Mouse (Mus musculus) spleen, postnatal 10 days (tissue): Measurements from ENCODE around the gene Rgs6.

Experiments used
- DNase-seq, 2 experiments: peaks; one replicate each; pipeline ENCODE4 v3.0.0; 2021 to 2022; ENCODE audit warnings: low spot score in 2 of 2

The Rgs6 gene

DNA sequence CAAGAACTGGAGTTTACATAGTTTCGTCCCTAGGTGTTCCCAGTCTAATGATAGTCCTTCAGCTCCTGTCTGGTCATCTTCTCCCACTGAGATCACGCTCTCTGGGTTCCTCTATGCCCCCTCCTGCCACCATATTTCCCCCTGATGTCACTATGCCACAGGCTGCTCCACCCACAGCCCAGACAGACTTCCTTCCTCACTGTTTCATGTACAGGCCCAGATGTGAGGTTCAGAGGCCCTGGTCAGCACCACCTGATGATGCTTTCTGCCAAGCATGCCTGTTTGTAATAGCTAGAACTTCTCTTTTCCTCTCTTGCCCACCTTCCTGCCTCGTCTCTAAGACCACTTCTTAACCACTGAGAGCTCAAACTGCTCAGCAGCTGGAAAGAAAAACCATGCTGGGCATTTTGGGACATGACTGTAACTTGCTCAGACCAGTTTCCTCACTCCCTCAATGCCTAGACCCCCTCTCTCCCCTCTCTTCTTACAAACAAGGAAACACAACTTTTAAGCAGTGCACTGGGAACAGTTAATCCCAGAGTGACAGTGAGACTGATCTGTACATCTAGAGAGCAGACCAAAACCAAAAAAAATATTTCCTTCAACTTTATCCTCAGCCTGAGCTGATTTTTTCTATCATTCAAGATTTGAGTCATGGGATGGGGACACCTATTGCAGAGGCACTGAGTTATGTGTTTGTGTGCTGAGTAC lies 446.9 kb downstream of the Rgs6 start:
- DNase-seq, result no peak

GRCm38 (mm10) chr12:83037798-83038560 lies 449.9 kb downstream of the Rgs6 start:
- no peak for DNase-seq

DNA sequence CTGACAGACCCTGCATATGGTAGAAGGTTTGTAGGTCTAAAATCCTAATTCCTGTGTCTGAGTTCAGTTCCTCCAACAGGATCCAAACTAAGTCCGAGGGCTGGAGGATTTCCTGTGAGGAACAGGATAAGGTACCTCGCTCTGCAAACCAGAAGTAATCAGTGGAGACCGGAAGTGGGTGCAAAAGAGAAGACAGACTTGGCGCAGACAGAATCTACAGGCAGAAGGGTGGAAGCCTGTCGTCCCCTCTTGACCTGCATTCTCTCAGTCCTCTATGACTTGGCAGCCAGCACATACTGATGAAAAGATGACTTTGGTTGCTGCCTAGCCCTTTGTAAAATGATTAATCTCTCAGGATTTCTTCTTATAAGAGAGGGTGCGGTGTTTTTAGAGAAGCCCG lies 450.7 kb downstream of the Rgs6 start:
- DNase-seq, result no peak

- DNase-seq, result no peak
Measured at GRCm38 (mm10) chr12:83039859-83040258, 451.8 kb downstream of the Rgs6 start.

DNA sequence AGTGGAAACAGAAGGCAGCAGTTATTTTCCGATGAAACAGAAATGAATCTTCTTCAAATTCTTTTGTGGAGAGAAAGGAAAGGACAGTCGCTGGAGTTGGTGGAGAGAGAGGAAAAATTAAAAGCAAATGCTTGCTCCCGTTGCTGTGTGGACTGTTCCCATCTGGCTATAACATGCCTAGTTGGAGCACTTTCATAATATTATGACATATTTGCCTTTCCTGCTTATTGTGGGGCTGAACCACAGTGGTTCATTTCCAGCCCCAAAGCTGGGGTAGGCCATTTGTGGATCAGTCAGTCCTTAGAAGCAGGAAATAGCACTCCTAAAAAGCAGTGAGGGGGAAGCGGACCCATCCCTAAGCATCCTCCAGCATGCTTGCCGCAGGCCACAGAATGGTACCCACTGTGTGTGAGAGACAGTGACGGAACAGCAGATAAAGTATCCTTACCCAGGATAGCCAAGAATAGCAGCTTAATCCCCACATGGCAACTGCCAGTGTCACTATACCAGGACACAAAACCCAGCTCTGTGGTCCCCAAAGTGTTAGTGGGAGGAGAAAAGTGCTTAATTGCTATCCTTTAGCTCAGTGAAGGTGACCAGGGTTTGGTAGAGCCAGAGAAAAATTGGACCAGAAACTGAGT lies 456.0 kb downstream of the Rgs6 start:
- no peak for DNase-seq

GRCm38 (mm10) chr12:83044621-83044990 lies 456.5 kb downstream of the Rgs6 start:
- DNase-seq, result no peak

DNA sequence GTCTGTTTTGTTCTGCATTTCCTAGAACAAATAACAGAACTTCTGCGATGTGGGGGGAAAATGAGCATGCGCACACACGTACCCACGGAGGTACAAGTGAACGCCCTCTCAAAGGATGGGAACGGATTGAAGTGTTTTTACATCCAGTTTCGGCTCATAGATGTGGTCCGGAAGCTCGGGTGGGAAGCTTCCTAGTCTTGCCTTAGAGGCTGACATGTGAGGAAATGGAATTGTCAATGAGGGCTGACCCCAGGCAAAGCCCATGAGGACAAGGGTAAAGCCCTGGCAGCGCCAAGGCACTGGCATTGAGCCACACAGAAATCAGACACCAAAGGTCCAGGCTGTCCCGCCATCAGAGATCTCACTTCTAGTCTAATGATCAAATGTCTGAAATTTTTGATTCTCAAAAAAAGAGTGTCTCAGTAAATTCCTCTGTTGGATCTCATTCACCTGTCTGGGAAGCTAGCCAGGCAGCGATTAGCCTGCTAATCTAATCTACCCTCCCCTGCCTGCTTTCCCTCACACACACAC lies 457.0 kb downstream of the Rgs6 start:
- no peak for DNase-seq

GRCm38 (mm10) chr12:83046734-83047133 lies 458.6 kb downstream of the Rgs6 start:
- no peak for DNase-seq

- DNase-seq, result no peak
Measured at GRCm38 (mm10) chr12:83047710-83048109, 459.6 kb downstream of the Rgs6 start.

DNA sequence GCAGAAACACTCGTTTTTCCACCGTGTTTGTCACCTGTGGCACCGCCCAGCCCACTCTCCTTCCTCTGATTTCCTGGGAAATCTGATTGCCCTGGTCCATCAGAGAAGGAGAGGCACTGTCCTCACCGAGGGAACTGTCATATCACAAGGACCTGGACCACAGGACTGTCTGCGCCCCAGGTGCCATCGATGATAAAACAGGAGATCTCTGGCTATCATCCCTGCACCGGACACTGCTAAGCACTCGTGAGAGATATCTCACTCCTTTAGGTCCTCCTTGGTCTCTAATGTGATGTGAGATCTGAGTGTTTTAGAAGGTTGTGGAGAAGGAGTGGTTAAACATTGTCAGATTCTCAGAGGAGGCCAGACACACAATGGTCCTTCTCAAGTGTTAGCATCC lies 462.4 kb downstream of the Rgs6 start:
- no peak for DNase-seq

DNA sequence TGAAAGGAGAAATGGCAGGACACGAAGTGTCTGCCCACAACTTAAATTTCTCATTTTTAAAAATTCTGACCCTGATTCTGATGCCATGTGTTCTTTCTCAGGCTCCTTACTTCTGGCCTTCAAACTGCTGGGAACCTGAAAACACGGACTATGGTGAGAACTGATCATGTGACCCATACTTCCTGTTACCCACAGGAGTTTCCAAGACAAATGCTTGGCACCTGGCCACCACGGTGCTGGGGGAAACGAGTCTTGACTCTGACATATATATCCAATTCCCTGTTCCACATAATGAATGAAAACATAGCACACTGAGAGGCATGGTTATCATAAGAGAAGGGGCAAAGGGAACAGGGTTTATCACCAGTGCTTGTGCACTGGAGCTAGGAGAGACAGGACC lies 464.3 kb downstream of the Rgs6 start:
- DNase-seq, result no peak

DNA sequence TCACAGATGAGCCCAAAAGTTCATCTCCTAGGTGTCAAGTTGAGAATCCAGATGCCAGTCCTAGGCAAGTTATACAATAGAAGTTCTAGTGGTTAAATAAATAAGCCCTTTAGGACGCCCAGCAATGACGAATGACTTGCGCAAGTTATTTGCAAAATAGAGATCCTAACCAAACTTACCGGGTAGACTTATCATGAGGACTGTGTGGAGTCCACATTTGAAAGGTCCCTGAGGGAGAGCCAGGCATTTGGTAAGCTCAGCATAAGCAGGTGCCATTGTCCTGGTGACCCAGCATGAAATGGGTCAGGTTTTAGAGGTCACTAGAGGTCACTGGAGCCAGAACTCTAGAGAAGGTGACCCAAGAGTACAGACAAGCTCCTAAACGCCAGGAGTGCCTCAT lies 467.6 kb downstream of the Rgs6 start:
- no peak for DNase-seq

DNA sequence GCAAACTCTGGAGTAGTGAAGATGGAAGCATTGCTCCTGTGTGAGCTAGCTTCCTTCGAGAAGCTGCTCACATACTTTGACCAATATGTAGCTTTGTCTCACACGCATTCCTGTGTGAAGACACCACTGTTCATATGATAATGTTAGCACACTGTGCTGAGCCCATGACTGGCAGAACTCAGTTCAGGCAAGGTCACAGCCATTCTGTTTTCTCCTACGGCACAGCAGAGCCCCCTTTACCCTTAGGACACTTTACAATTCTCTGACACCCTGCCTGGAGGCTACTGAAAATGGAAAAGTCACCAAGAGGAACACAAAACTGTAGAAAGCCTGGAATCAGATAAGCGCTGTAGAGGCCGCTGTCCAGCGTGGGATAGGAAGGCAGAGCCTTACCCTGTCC lies 478.3 kb downstream of the Rgs6 start:
- DNase-seq, result no peak

- DNase-seq, result no peak
Measured at GRCm38 (mm10) chr12:83070848-83071247, 482.8 kb downstream of the Rgs6 start.

- DNase-seq, result peak; percentile 50 to 56
Measured at GRCm38 (mm10) chr12:83072181-83072887, 484.2 kb downstream of the Rgs6 start.

DNA sequence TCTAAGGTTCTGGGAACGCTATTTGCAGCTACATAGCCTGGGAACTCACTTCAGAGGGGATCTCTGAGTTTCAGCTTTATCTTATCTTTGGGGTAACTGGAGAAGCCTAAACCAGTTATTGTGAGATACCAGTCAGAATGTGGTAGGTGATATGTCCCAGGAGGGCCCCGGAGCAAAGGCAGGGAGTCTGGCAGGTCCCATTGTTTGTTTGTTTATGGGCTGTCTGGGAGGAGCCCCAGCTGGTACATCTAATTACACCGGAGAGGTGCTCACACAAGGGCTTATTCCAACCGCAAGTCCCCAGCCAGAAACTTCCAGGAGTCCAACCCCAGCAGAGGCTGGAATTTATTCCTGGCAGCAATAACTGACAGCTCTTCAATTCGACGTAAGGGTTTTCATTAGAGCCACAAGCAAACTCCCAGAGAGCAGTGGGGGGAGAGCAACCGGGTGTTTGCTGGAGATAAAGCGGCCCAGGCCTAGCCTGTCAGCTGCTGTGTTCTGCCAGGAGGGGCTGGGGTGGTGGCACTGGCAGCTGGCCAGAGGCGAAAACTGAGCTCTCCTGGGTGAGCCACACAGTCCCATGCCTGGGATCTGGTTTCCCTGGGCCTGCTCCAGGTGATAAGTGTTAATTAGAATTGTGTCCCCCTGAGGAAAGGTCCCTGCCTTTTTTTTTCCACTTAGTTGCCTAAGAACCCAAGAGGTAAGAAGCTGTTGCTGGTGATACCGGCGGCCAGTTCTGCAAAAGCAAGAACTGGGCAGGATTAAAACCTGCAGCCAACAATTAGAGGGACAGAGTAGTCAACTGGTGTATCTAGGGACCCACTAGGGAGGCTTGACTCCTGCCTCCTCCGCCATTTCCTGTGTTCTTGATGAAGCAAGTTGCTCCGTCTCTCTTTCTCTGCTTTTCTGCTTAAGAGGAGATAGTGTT lies 485.1 kb downstream of the Rgs6 start:
- peak; percentile 88 to 96 for DNase-seq

DNA sequence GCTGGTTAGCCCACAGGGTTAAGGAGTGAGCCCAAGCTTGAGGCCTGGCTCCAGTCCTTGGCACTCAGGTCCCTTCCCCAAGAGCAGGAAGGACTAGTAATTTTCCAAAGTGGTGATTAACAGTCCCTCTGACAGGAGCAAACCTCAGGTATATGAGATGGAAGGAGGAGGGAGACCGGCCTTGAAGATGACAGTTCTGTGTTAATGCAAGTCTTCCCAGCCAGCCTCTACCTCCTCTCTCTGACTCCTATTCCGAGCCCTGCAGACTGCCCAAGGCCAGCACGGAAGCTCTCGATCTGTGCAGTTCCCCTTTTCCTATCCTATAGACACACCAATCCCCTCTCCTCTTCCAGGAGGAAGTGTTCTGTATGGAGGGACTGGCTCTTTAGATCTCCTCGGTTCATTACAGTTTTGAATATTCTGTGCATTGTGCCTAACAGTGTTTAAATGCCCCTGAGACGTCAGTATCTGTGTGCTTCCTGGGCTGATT lies 485.8 kb downstream of the Rgs6 start:
- peak; percentile 48 to 54 for DNase-seq

DNA sequence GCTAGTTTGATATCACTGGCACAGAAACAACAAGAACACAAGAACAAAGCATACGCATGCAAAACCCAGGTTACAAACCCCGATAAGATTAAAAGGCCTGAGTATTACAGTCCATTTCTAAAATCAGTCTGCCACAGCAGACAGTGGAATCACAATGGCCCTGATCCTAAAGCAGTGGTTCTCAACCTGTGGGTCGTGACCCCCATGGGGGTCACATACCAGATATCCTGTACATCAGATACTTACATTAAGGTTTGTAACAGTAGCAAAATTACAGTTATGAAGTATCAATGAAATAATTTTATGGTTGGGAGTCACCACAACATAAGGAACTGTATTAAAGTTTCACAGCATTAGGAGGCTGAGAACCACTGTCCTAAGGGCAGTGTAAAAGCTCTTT lies 488.1 kb downstream of the Rgs6 start:
- no peak for DNase-seq

- no peak for DNase-seq
Measured at GRCm38 (mm10) chr12:83077486-83077885, 489.4 kb downstream of the Rgs6 start.

GRCm38 (mm10) chr12:83083427-83083826 lies 495.3 kb downstream of the Rgs6 start:
- DNase-seq, result no peak

DNA sequence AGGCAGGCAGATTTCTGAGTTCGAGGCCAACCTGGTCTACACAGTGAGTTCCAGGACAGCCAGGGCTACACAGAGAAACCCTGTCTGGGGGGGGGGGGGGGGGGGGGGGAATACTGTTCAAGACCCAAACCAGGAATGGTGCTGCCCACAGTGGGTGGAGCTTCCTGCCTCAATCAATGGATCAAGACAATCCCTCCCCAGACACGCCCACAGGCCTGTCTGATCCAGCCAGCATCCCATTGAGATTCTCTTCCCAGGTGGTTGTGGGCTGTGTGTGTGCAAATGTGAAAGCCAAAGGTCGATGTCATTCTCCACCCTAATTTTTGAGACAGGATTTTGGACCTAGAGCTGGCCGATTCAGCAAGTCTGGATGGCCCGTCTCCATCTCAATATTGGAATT lies 496.5 kb downstream of the Rgs6 start:
- no peak for DNase-seq
